Mouse (Mus musculus) liver, postnatal 0 days (tissue): ENCODE measurements at regions not wholly inside any gene's neighbourhood (a gene's known extent, or its start where the extent isn't known, plus 50 kb on each side); places are given as distances from the start of the nearest gene placed in this dataset.
"Not testable (repeated sequence)": the region's sequence is repeated elsewhere in the genome, so short reads cannot be mapped to it uniquely, and the experiment has no call there.

ENCODE experiments used
- ATAC-seq: fragments of 200-750 bp; cut with Nextera tagmentation; 2 replicates; pipeline ENCODE4 v1.8.0; 2017; ENCODE audit warnings: mild to moderate bottlenecking, moderate library complexity
- DNase-seq: peaks from one replicate; pipeline ENCODE4 v3.0.0-alpha.2; 2016
- H3K27ac ChIP-seq: fragments of 300-500 bp; sonication (generic); 2 replicates; pipeline ENCODE4 v1.5.1; 2014; ENCODE audit warnings: antibody characterized with exemption, moderate library complexity, mild to moderate bottlenecking, low read depth
- H3K27me3 ChIP-seq: fragments of 300-500 bp; sonication (generic); 2 replicates; pipeline ENCODE4 v1.6.1; 2014; ENCODE audit warnings: low read length, control low read depth, mixed read lengths; ENCODE audit not compliant: insufficient read depth
- H3K36me3 ChIP-seq: fragments of 300-500 bp; sonication (generic); replicated peaks from 2 replicates; pipeline ENCODE4 v1.6.1; 2014; ENCODE audit warnings: mild to moderate bottlenecking, control low read depth, low read length, moderate library complexity, mixed read lengths; ENCODE audit not compliant: insufficient read depth
- H3K4me1 ChIP-seq: fragments of 300-500 bp; sonication (generic); 2 replicates; pipeline ENCODE4 v1.6.1; 2014; ENCODE audit warnings: antibody characterized with exemption, mild to moderate bottlenecking, control low read depth; ENCODE audit not compliant: insufficient read depth
- H3K4me2 ChIP-seq: fragments of 300-500 bp; sonication (generic); 2 replicates; pipeline ENCODE4 v1.6.1; 2014; ENCODE audit warnings: low read depth, mild to moderate bottlenecking, low read length, moderate library complexity, mixed read lengths
- H3K4me3 ChIP-seq: fragments of 300-500 bp; sonication (generic); 2 replicates; pipeline ENCODE4 v1.5.1; 2014; ENCODE audit warnings: low read depth, low read length
- H3K9ac ChIP-seq: fragments of 300-500 bp; sonication (generic); replicated peaks from 2 replicates; pipeline ENCODE4 v1.6.1; 2014; ENCODE audit warnings: mild to moderate bottlenecking, moderate library complexity
- H3K9me3 ChIP-seq: fragments of 300-500 bp; sonication (generic); 2 replicates; pipeline ENCODE4 v1.6.1; 2016; ENCODE audit warnings: mild to moderate bottlenecking, control low read depth, low read length, mixed read lengths
- CTCF ChIP-seq: sonication (generic); IDR thresholded peaks from 2 replicates; pipeline ENCODE4 v1.5.1; 2016; ENCODE audit warnings: antibody characterized with exemption, low read depth
- EP300 ChIP-seq: IDR thresholded peaks from 2 replicates; pipeline ENCODE4 v1.6.1; 2016; ENCODE audit warnings: antibody characterized with exemption, low read depth, mild to moderate bottlenecking
- WGBS: fragments of 180-500 bp; shearing (Covaris S2); extraction: QIAGEN DNeasy Blood & Tissue Kit; methylation state at CpG from one replicate; pipeline ENCODE4 v1.1.7; 2014; ENCODE audit not compliant: insufficient replicate concordance; 5-methylcytosine and 5-hydroxymethylcytosine counted together

- H3K4me3 ChIP-seq, ATAC-seq, H3K9ac ChIP-seq, H3K4me1 ChIP-seq, H3K27ac ChIP-seq, DNase-seq, H3K27me3 ChIP-seq, H3K9me3 ChIP-seq, H3K4me2 ChIP-seq, H3K36me3 ChIP-seq: not testable (repeated sequence)
- peak; percentile 8; the same call in 1 of the 2 replicates for TF ChIP-seq CTCF
- WGBS, result 58% methylated on average over 6 of the region's 6 CpGs
Measured at GRCm38 (mm10) chr6:133724627-133725026, 128.9 kb downstream of the Kap start.

- not testable (repeated sequence) for H3K9me3 ChIP-seq, H3K27ac ChIP-seq, H3K9ac ChIP-seq, H3K4me1 ChIP-seq, H3K36me3 ChIP-seq, H3K27me3 ChIP-seq, ATAC-seq, H3K4me3 ChIP-seq, DNase-seq
- TF ChIP-seq CTCF, result peak; percentile 70
- H3K4me2 ChIP-seq, result peak overlapping the region; percentile 22; the same call in 1 of the 2 replicates
- under 1% methylated on average over 8 of the region's 8 CpGs for WGBS
Measured at GRCm38 (mm10) chr6:133706712-133707111, 146.8 kb downstream of the Kap start.

- Histone ChIP-seq H3K9me3 (no peaks in the 10 kb centered on the region), H3K27me3 (no peaks in the 10 kb centered on the region), H3K4me3 (no peak overlapping the region), H3K27ac (no peak overlapping the region), H3K9ac (no peak overlapping the region), H3K36me3 (no peaks in the 10 kb centered on the region), H3K4me1 (no peaks in the 10 kb centered on the region), H3K4me2 (no peak overlapping the region)
- 29% methylated on average over 2 of the region's 2 CpGs for WGBS
- no peak for TF ChIP-seq CTCF
- no peak for TF ChIP-seq EP300
- ATAC-seq (no peak), DNase-seq (no peak)
Measured at GRCm38 (mm10) chr6:133701625-133702024, 151.9 kb downstream of the Kap start.
